Mouse (Mus musculus) right cerebral cortex, postnatal 10 days (tissue): ENCODE data around the gene Tmem87a.
A peak's percentile ranks its signal among the peaks of the same experiment; 100 is the strongest.

Source experiments
- DNase-seq, 2 experiments: peaks; one replicate each; pipeline ENCODE4 v3.0.0; 2021; ENCODE audit warnings: low spot score in 2 of 2

Gene Tmem87a

GRCm38 (mm10) chr2:120366501-120366900, 37.4 kb downstream of the Tmem87a start:
- DNase-seq = no peak

GRCm38 (mm10) chr2:120360425-120360824, 43.5 kb downstream of the Tmem87a start:
- no peak for DNase-seq

GRCm38 (mm10) chr2:120352682-120353646, 50.9 kb downstream of the Tmem87a start, which contains the start of gene Vps39:
Gene Vps39, minus strand, starts transcription at chr2:120353137.
- peak; percentile 94 to 95 for DNase-seq

GRCm38 (mm10) chr2:120351321-120351720, 52.6 kb downstream of the Tmem87a start:
- DNase-seq = no peak

- DNase-seq = no peak
Observed at GRCm38 (mm10) chr2:120348120-120348519, 55.8 kb downstream of the Tmem87a start.

GRCm38 (mm10) chr2:120341741-120342140, 62.2 kb downstream of the Tmem87a start:
- no peak for DNase-seq

- DNase-seq = no peak
Observed at GRCm38 (mm10) chr2:120337886-120338285, 66.0 kb downstream of the Tmem87a start.

- DNase-seq = peak in 1 of 2 experiments; percentile 45
Observed at GRCm38 (mm10) chr2:120331575-120331974, 72.3 kb downstream of the Tmem87a start.

- DNase-seq = no peak
Observed at GRCm38 (mm10) chr2:120315077-120315476, 88.8 kb downstream of the Tmem87a start.

GRCm38 (mm10) chr2:120314487-120314886, 89.4 kb downstream of the Tmem87a start:
- no peak for DNase-seq

GRCm38 (mm10) chr2:120313976-120314375, 89.9 kb downstream of the Tmem87a start, which contains the start of gene Pla2g4f:
Gene Pla2g4f, minus strand, starts transcription at chr2:120314165.
- no peak for DNase-seq

- DNase-seq = no peak
Observed at GRCm38 (mm10) chr2:120312276-120312825, 91.6 kb downstream of the Tmem87a start.
